Mouse (Mus musculus): Measurements from ENCODE around the gene Tmem26. TPM values are rescaled to one million over a fixed set of nuclear protein-coding genes. Genes with fewer than 3 reads are reported as not detected.

The Tmem26 gene
- polyA plus RNA-seq, 1 experiment from 2014 or later, result 7.6 TPM

DNA sequence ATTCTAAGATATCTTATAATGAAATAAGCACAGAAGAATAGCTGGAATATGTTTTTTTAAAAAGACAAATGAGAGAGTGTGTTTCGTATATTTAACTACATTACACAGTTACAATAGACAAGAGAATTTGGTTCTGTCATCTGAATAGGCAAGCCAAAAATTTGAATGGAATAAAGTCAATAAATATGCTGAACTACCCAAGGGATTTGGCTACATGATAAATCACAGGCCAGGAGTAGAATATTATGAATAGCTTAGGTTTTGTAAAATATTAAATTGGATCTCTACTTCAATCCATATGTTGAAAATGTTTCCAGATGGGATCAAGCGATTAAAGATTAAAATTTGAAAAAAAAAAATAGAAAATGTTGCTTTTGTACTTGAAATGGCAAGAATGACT is 60.4 kb downstream of the Tmem26 start:
- Histone ChIP-seq H3K9ac (replicated peaks; ENCODE audit: low read depth, low read length) (no peak overlapping the region), H3K9me3 (ENCODE audit: control insufficient read depth, low read length) (no peaks in the 10 kb centered on the region), H3K36me3 (ENCODE audit: control insufficient read depth, insufficient read depth, low read length) (no peaks in the 10 kb centered on the region), H3K4me3 (ENCODE audit: low read depth, low read length) (no peak overlapping the region), H3K27ac (ENCODE audit: low read depth, low read length) (no peak overlapping the region), H3K4me2 (ENCODE audit: low read depth, low read length) (no peak overlapping the region), H3K4me1 (ENCODE audit: control insufficient read depth, insufficient read depth, low read length) (no peaks in the 10 kb centered on the region), H3K27me3 (ENCODE audit: control insufficient read depth, insufficient read depth, low read length) (no peaks in the 10 kb centered on the region)
- 89% methylated on average over 2 of the region's 2 CpGs for WGBS
- ATAC-seq (ENCODE audit: low read depth), result no peak

DNA sequence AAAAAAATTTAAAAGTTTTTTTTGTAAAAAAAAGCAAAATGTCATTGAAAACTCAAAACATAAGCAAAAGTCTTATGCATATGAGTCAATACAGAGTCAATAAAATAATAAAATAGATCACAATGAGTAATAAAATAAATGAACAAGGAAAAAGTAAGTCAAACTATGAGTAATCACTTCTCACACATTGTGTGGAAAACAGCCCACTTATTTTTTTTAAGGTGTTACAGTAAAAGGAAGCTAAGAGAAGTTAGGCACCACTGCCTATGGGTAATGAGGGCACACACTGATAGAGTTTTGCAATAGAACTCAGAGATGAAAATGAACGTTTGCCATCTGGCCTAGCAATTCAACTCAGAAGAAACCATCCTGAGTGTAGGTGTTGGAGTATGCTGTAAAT is 61.0 kb downstream of the Tmem26 start:
- Histone ChIP-seq H3K4me2 (ENCODE audit: low read depth, low read length) (no peak overlapping the region), H3K27ac (ENCODE audit: low read depth, low read length) (no peak overlapping the region), H3K27me3 (ENCODE audit: control insufficient read depth, insufficient read depth, low read length) (no peaks in the 10 kb centered on the region), H3K9ac (replicated peaks; ENCODE audit: low read depth, low read length) (no peak overlapping the region), H3K4me1 (ENCODE audit: control insufficient read depth, insufficient read depth, low read length) (no peaks in the 10 kb centered on the region), H3K4me3 (ENCODE audit: low read depth, low read length) (no peak overlapping the region), H3K36me3 (ENCODE audit: control insufficient read depth, insufficient read depth, low read length) (no peaks in the 10 kb centered on the region), H3K9me3 (ENCODE audit: control insufficient read depth, low read length) (no peaks in the 10 kb centered on the region)
- ATAC-seq (ENCODE audit: low read depth), result no peak
- WGBS, result 94% methylated on average over 1 of the region's 1 CpGs

DNA sequence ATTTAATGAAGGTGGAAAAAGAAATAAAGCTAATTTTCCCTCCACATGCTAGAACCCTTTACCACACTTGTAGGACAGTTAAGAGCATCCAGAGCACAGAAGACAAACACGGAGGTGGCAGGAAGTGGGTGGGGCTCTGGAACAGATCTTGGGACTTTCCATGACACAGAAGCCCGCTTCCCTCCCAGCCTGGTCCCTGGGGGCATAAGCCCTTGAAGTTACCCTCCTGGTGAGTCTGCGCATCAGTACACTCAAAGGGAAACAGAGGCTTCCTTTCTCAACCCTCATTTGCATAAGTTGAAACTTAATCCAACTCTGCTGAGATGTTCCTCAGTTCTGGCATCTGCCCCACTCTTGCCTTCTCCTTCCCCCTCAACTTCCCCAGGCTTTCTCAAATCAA is 72.0 kb downstream of the Tmem26 start:
- H3K27ac ChIP-seq (ENCODE audit: low read depth, low read length), result no peak overlapping the region
- H3K4me2 ChIP-seq (ENCODE audit: low read depth, low read length), result no peak overlapping the region
- 40% methylated on average over 3 of the region's 3 CpGs for WGBS
- no peak for ATAC-seq (ENCODE audit: low read depth)
- H3K9ac ChIP-seq (replicated peaks; ENCODE audit: low read depth, low read length), result no peak overlapping the region
- no peaks in the 10 kb centered on the region for H3K9me3 ChIP-seq (ENCODE audit: control insufficient read depth, low read length)
- no peaks in the 10 kb centered on the region for H3K27me3 ChIP-seq (ENCODE audit: control insufficient read depth, insufficient read depth, low read length)
- no peaks in the 10 kb centered on the region for H3K4me1 ChIP-seq (ENCODE audit: control insufficient read depth, insufficient read depth, low read length)
- H3K4me3 ChIP-seq (ENCODE audit: low read depth, low read length), result no peak overlapping the region
- no peaks in the 10 kb centered on the region for H3K36me3 ChIP-seq (ENCODE audit: control insufficient read depth, insufficient read depth, low read length)

DNA sequence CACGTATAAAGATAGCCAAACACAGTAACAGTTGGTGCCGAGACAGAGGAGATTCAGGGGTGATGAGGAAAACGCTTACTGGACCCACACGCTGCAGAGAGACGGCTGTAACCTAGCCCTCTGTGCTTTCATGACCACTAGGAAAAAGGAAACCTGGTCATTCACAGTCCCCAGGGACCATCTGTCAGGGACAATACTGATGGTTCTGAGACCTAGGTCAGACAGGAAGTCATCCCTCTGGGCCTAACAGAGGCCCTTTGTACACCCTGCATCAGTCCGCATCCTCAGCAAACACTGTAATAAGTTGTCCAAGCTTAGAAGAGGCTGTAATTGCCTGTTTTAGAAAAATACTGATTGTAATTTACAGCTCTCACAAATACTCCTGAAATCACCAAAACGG is 76.4 kb downstream of the Tmem26 start:
- H3K4me2 ChIP-seq (ENCODE audit: low read depth, low read length), result no peak overlapping the region
- no peaks in the 10 kb centered on the region for H3K4me1 ChIP-seq (ENCODE audit: control insufficient read depth, insufficient read depth, low read length)
- 55% methylated on average over 7 of the region's 7 CpGs for WGBS
- no peaks in the 10 kb centered on the region for H3K27me3 ChIP-seq (ENCODE audit: control insufficient read depth, insufficient read depth, low read length)
- no peaks in the 10 kb centered on the region for H3K36me3 ChIP-seq (ENCODE audit: control insufficient read depth, insufficient read depth, low read length)
- H3K9ac ChIP-seq (replicated peaks; ENCODE audit: low read depth, low read length), result no peak overlapping the region
- no peak for ATAC-seq (ENCODE audit: low read depth)
- H3K27ac ChIP-seq (ENCODE audit: low read depth, low read length), result no peak overlapping the region
- H3K4me3 ChIP-seq (ENCODE audit: low read depth, low read length), result no peak overlapping the region
- no peaks in the 10 kb centered on the region for H3K9me3 ChIP-seq (ENCODE audit: control insufficient read depth, low read length)

DNA sequence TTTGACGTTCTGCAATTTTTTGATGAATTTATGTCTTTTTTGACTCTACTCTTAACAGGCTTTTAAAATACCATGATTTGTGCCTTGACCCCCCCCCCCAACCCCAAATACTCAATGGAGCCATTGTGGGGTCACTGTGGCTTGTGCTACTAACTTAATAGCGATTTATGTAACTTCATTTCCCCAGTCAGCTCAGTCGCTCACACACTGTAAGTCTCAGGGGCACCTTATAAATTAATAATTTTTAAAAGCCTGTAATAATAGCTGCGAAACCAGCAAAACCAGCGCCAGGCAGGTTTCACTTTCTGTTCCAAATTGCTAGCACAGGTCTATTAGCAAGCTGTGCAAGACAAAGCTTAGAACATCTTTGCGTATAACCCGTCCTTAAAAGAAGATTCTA is 76.9 kb downstream of the Tmem26 start:
- no peaks in the 10 kb centered on the region for H3K36me3 ChIP-seq (ENCODE audit: control insufficient read depth, insufficient read depth, low read length)
- no peaks in the 10 kb centered on the region for H3K27me3 ChIP-seq (ENCODE audit: control insufficient read depth, insufficient read depth, low read length)
- no peak for ATAC-seq (ENCODE audit: low read depth)
- no peak overlapping the region for H3K4me3 ChIP-seq (ENCODE audit: low read depth, low read length)
- H3K4me1 ChIP-seq (ENCODE audit: control insufficient read depth, insufficient read depth, low read length), result no peaks in the 10 kb centered on the region
- no peak overlapping the region for H3K9ac ChIP-seq (replicated peaks; ENCODE audit: low read depth, low read length)
- no peaks in the 10 kb centered on the region for H3K9me3 ChIP-seq (ENCODE audit: control insufficient read depth, low read length)
- no peak overlapping the region for H3K4me2 ChIP-seq (ENCODE audit: low read depth, low read length)
- 63% methylated on average over 7 of the region's 7 CpGs for WGBS
- no peak overlapping the region; the same call in 1 of the 2 replicates for H3K27ac ChIP-seq (ENCODE audit: low read depth, low read length)

DNA sequence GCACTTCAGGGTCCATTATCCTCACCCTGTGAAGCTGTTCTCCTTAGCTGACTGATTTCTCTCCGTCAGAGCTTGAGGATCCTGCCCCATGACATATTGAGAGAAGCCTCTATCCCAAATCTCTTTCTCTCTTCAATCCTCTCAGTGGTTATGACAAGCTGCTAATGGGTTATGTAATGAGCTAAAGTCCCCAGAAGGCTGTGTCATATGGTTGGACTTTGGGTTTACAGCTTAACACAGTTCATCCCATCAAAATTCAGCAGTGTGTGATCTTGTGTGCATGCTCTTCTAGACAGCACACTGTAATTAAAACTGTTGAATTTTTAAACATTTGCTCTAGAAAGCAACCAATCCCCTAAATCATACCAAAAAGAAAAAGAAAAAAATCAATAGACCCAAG is 82.9 kb downstream of the Tmem26 start:
- 45% methylated on average over 1 of the region's 1 CpGs for WGBS

DNA sequence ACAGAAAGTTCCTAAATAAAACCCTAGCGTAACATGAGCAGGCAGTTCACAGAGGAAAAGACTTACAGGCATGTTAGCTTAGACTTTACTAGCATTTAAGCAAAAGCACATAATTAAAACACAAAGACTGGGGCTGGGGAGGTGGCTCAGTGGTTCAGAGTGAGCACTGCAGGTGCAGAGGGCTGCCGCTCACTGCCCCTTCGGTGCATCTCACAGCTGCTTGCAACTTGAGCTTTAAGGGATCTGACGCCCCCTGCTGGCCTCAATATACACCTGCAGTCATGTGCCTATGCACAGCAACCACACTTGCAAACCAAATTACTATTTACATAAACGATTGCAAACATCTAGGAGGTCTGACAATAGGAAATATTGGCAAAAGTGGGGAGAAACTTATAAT is 87.5 kb downstream of the Tmem26 start:
- no peaks in the 10 kb centered on the region for H3K9me3 ChIP-seq (ENCODE audit: control insufficient read depth, low read length)
- H3K4me2 ChIP-seq (ENCODE audit: low read depth, low read length), result no peak overlapping the region
- no peak overlapping the region for H3K27ac ChIP-seq (ENCODE audit: low read depth, low read length)
- H3K9ac ChIP-seq (replicated peaks; ENCODE audit: low read depth, low read length), result no peak overlapping the region
- no peaks in the 10 kb centered on the region for H3K4me1 ChIP-seq (ENCODE audit: control insufficient read depth, insufficient read depth, low read length)
- H3K27me3 ChIP-seq (ENCODE audit: control insufficient read depth, insufficient read depth, low read length), result no peaks in the 10 kb centered on the region
- H3K36me3 ChIP-seq (ENCODE audit: control insufficient read depth, insufficient read depth, low read length), result no peaks in the 10 kb centered on the region
- no peak for ATAC-seq (ENCODE audit: low read depth)
- 88% methylated on average over 5 of the region's 5 CpGs for WGBS
- H3K4me3 ChIP-seq (ENCODE audit: low read depth, low read length), result no peak overlapping the region

More for the DNA sequence above, 82.9 kb downstream of the Tmem26 start:
- H3K4me1 ChIP-seq (ENCODE audit: control insufficient read depth, insufficient read depth, low read length), result no peaks in the 10 kb centered on the region
- no peak overlapping the region for H3K4me2 ChIP-seq (ENCODE audit: low read depth, low read length)
- no peaks in the 10 kb centered on the region for H3K27me3 ChIP-seq (ENCODE audit: control insufficient read depth, insufficient read depth, low read length)
- no peak overlapping the region for H3K4me3 ChIP-seq (ENCODE audit: low read depth, low read length)
- no peak for ATAC-seq (ENCODE audit: low read depth)
- H3K9ac ChIP-seq (replicated peaks; ENCODE audit: low read depth, low read length), result no peak overlapping the region
- H3K36me3 ChIP-seq (ENCODE audit: control insufficient read depth, insufficient read depth, low read length), result no peaks in the 10 kb centered on the region
- H3K27ac ChIP-seq (ENCODE audit: low read depth, low read length), result no peak overlapping the region
- H3K9me3 ChIP-seq (ENCODE audit: control insufficient read depth, low read length), result no peaks in the 10 kb centered on the region

DNA sequence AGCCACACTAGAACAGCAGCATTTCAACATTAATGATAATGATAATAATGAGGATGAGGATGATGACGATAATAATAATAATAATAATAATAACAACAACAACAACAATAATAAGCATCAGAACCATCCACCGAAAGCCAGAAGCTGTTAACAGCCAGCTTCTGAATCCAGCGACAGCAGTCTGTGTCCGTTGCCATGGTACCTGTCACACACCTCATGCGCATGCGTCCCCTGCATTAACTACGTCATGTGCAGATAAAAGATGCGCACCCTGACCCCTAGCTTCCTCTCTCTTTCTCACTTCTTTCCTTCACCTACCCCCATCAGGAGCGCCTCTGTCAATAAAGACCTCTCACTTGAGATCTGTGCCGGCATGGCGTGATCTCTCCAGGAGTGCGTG is 89.3 kb downstream of the Tmem26 start:
- H3K9ac ChIP-seq (replicated peaks; ENCODE audit: low read depth, low read length), result no peak overlapping the region
- H3K27me3 ChIP-seq (ENCODE audit: control insufficient read depth, insufficient read depth, low read length), result no peaks in the 10 kb centered on the region
- no peaks in the 10 kb centered on the region for H3K36me3 ChIP-seq (ENCODE audit: control insufficient read depth, insufficient read depth, low read length)
- no peaks in the 10 kb centered on the region for H3K4me1 ChIP-seq (ENCODE audit: control insufficient read depth, insufficient read depth, low read length)
- 84% methylated on average over 12 of the region's 12 CpGs for WGBS
- H3K27ac ChIP-seq (ENCODE audit: low read depth, low read length), result no peak overlapping the region
- H3K4me2 ChIP-seq (ENCODE audit: low read depth, low read length), result no peak overlapping the region
- ATAC-seq (ENCODE audit: low read depth), result no peak
- no peak overlapping the region for H3K4me3 ChIP-seq (ENCODE audit: low read depth, low read length)
- no peaks in the 10 kb centered on the region for H3K9me3 ChIP-seq (ENCODE audit: control insufficient read depth, low read length)

DNA sequence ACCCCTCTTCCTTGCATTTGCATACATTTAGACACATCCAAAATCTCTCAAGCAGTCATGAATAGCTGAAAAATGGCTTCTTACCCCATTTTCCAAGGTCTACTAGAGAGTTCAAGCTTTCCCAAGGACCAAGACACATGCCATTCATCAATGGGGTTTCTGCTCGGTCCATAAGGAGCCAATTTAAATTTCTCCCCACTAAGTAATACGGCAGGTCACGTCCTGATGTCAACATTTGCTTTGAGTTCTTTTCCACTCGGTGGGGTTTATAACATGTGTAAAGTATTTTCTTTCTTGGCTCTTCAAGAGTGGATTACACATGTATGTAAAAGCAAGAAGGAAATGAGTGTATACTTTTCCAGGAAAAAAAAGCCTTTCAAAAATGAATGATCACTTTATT is 93.8 kb downstream of the Tmem26 start:
- H3K36me3 ChIP-seq (ENCODE audit: control insufficient read depth, insufficient read depth, low read length), result no peaks in the 10 kb centered on the region
- H3K27ac ChIP-seq (ENCODE audit: low read depth, low read length), result no peak overlapping the region
- H3K4me3 ChIP-seq (ENCODE audit: low read depth, low read length), result no peak overlapping the region
- no peaks in the 10 kb centered on the region for H3K9me3 ChIP-seq (ENCODE audit: control insufficient read depth, low read length)
- H3K4me2 ChIP-seq (ENCODE audit: low read depth, low read length), result no peak overlapping the region
- no peaks in the 10 kb centered on the region for H3K27me3 ChIP-seq (ENCODE audit: control insufficient read depth, insufficient read depth, low read length)
- H3K9ac ChIP-seq (replicated peaks; ENCODE audit: low read depth, low read length), result no peak overlapping the region
- no peaks in the 10 kb centered on the region for H3K4me1 ChIP-seq (ENCODE audit: control insufficient read depth, insufficient read depth, low read length)
- WGBS, result 77% methylated on average over 4 of the region's 4 CpGs
- ATAC-seq (ENCODE audit: low read depth), result no peak
